Mouse (Mus musculus) embryonic facial prominence, embryonic 11.5 days (tissue): Measurements from ENCODE around the gene Rnf207. TPM values are rescaled to one million over a fixed set of nuclear protein-coding genes. Genes with fewer than 3 reads are reported as not detected.
A peak's percentile ranks its signal among the peaks of the same experiment; 100 is the strongest.

Source experiments
- ATAC-seq: fragments of 200-750 bp; cut with Nextera tagmentation; replicated peaks from 2 replicates; pipeline ENCODE4 v1.8.0; 2017; ENCODE audit warnings: low read depth; ENCODE audit not compliant: insufficient number of reproducible peaks, low FRiP score, low TSS enrichment
- DNase-seq: peaks from one replicate; pipeline ENCODE4 v3.0.0-alpha.2; 2015; ENCODE audit warnings: low spot score
- H3K27ac ChIP-seq: fragments of 300-500 bp; sonication (generic); replicated peaks from 2 replicates; pipeline ENCODE4 v1.5.1; 2014; ENCODE audit warnings: mild to moderate bottlenecking, low read depth, low read length, control low read depth
- H3K27me3 ChIP-seq: fragments of 300-500 bp; sonication (generic); 2 replicates; pipeline ENCODE4 v1.6.1; 2014; ENCODE audit warnings: mild to moderate bottlenecking, low read length, moderate library complexity, mixed read lengths; ENCODE audit not compliant: control insufficient read depth, insufficient read depth
- H3K36me3 ChIP-seq: fragments of 300-500 bp; sonication (generic); replicated peaks from 2 replicates; pipeline ENCODE4 v1.6.1; 2014; ENCODE audit warnings: low read depth, mild to moderate bottlenecking, low read length, moderate library complexity, mixed read lengths; ENCODE audit not compliant: control insufficient read depth, insufficient read depth
- H3K4me1 ChIP-seq: fragments of 300-500 bp; sonication (generic); 2 replicates; pipeline ENCODE4 v1.6.1; 2014; ENCODE audit warnings: low read length, mixed read lengths; ENCODE audit not compliant: control insufficient read depth, insufficient read depth
- H3K4me2 ChIP-seq: fragments of 300-500 bp; sonication (generic); 2 replicates; pipeline ENCODE4 v1.6.1; 2014; ENCODE audit warnings: low read depth, mild to moderate bottlenecking, control low read depth, low read length, moderate library complexity
- H3K4me3 ChIP-seq: fragments of 300-500 bp; sonication (generic); 2 replicates; pipeline ENCODE4 v1.5.1; 2014; ENCODE audit warnings: low read depth, low read length, control low read depth
- H3K9ac ChIP-seq: fragments of 300-500 bp; sonication (generic); replicated peaks from 2 replicates; pipeline ENCODE4 v1.6.1; 2014; ENCODE audit warnings: mild to moderate bottlenecking, control low read depth, low read length
- H3K9me3 ChIP-seq: fragments of 300-500 bp; sonication (generic); replicated peaks from 2 replicates; pipeline ENCODE4 v1.6.1; 2016; ENCODE audit warnings: mild to moderate bottlenecking, low read length, inconsistent platforms, mixed read lengths; ENCODE audit not compliant: control insufficient read depth
- WGBS: fragments of 180-500 bp; shearing (Covaris S2); extraction: QIAGEN DNeasy Blood & Tissue Kit; methylation state at CpG from one replicate; pipeline ENCODE4 v1.1.7; 2014; 5-methylcytosine and 5-hydroxymethylcytosine counted together
- polyA plus RNA-seq: library from polyadenylated mRNA; unstranded; fragments of >200 nt; fragmentation: Nextera tagmentation; extraction: Ambion mirVana; gene quantifications from 2 replicates; pipeline ENCODE4 v1.2.1, GENCODE M21; 2014

The Rnf207 gene
- polyA plus RNA-seq, 1 experiment from 2014 or later: 0.41 TPM

DNA sequence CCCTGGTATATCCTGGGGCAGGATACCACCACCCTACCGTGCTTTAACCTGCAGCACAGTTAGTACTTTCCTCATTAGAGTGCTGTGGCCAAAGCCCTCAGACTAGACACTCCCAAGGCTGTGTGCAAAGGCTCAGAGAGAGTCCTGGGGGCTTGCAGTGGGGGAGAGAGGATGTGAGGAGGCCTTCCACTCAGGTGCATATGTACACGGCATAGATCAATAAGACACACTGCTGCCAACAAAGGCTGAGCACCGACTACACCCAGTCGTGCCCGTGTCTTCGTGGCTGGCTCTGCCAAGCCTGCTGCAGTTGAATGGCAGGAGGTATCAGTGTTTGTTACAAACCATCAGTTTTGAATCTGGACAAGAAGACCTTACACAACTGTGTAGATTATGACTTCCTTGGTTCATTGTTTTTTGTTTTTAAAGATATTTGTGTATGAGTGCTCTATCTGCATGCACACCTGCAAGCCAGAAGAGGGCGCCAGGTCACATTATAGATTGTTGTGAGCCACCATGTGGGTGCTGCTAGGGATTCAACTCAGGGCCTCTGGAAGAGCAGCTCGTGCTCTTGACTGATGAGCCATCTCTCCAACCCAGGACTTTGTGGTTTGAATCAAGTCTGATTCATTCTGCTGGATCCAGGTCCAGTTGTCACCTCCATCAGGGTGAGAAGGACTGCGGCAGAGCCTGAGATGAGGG, 53.8 kb downstream of the Rnf207 start:
- DNase-seq (no peak), ATAC-seq (no peak)
- no peak overlapping the region for H3K9ac ChIP-seq
- no peaks in the 10 kb centered on the region for H3K27me3 ChIP-seq
- H3K4me3 ChIP-seq: no peak overlapping the region
- peaks cover 4% of the 10 kb centered on the region for H3K4me1 ChIP-seq
- H3K27ac ChIP-seq: no peak overlapping the region
- 88% methylated on average over 9 of the region's 9 CpGs for WGBS
- no peaks in the 10 kb centered on the region for H3K9me3 ChIP-seq
- H3K4me2 ChIP-seq: no peak overlapping the region
- H3K36me3 ChIP-seq: no peaks in the 10 kb centered on the region

- peaks cover 4% of the 10 kb centered on the region for H3K4me1 ChIP-seq
Observed at GRCm38 (mm10) chr4:152264177-152264530, 54.6 kb downstream of the Rnf207 start.

DNA sequence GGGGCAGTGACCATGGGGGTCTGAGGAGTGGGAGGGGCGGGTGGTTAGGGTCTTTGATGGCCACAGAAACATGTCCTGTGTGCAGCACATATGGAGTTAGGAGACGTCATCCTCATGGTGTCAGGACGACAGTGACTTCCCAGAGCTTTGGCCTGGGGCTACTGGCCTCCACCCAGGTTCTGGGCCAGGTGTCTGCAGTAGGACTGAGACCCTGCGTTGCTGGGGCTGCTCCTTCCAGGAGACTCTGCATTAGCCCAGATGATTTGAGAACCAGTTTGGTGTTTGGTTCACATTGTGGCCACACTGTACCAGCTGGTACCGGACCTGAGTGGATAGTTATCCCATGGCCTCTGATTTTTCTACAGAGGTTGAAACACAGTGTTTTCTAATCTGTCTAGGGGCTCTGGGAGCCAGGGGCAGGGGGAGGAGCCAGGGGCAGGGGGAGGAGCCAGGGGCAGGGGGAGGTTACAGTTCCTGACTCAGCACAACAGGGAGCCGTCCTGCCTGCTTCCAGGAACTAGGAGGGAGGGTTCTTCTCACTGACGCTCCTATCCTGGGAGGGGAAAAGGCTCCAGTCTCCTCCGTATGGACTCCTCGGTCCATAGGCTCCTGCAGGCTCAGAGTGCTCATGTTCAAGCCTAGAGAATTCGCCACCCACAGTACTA, 55.1 kb downstream of the Rnf207 start:
- Histone ChIP-seq H3K4me1 (peaks cover 4% of the 10 kb centered on the region), H3K4me3 (no peak overlapping the region), H3K36me3 (no peaks in the 10 kb centered on the region), H3K4me2 (no peak overlapping the region), H3K9ac (no peak overlapping the region; the same call in 1 of the 2 replicates), H3K27ac (no peak overlapping the region), H3K9me3 (no peaks in the 10 kb centered on the region), H3K27me3 (no peaks in the 10 kb centered on the region)
- peak; percentile 42; the same call in 1 of the 2 replicates for ATAC-seq
- peak; percentile 41 for DNase-seq
- 24% methylated on average over 10 of the region's 10 CpGs for WGBS

More at GRCm38 (mm10) chr4:152264177-152264530, 54.6 kb downstream of the Rnf207 start:
- Histone ChIP-seq H3K4me3 (no peak overlapping the region), H3K27ac (no peak overlapping the region), H3K27me3 (no peaks in the 10 kb centered on the region), H3K9ac (no peak overlapping the region), H3K9me3 (no peaks in the 10 kb centered on the region), H3K36me3 (no peaks in the 10 kb centered on the region), H3K4me2 (no peak overlapping the region)
- 45% methylated on average over 4 of the region's 4 CpGs for WGBS
- DNase-seq (no peak), ATAC-seq (no peak)

- H3K36me3 ChIP-seq: no peaks in the 10 kb centered on the region
- H3K9me3 ChIP-seq: no peaks in the 10 kb centered on the region
- peaks cover 4% of the 10 kb centered on the region for H3K4me1 ChIP-seq
- DNase-seq (no peak), ATAC-seq (no peak)
- WGBS: 59% methylated on average over 9 of the region's 9 CpGs
- no peak overlapping the region for H3K4me2 ChIP-seq
- H3K27ac ChIP-seq: no peak overlapping the region
- H3K9ac ChIP-seq: no peak overlapping the region; the same call in 1 of the 2 replicates
- no peaks in the 10 kb centered on the region for H3K27me3 ChIP-seq
- H3K4me3 ChIP-seq: no peak overlapping the region
Observed at GRCm38 (mm10) chr4:152263089-152263488, 55.7 kb downstream of the Rnf207 start.

DNA sequence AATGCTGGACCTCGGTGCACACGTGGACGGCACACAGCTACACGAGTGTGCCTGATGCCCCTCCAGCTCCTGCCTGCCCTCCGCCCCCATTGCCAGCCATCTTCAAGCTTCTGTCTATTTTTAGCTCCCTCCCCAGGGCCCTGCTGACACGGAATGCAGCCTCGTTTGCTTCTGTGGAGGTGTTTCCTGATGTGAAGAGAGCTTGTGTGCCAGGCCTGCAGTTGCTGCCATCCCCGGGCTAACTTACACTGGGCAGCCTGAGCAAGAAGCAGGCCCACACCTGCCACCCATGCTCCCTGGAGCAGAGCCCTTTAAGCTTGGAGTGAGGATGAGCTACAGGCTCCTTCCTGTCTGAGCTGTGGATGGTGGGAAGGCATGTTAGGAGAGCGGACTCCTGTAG, 56.6 kb downstream of the Rnf207 start:
- WGBS: 63% methylated on average over 9 of the region's 9 CpGs
- no peak overlapping the region for H3K4me2 ChIP-seq
- no peak overlapping the region for H3K27ac ChIP-seq
- no peaks in the 10 kb centered on the region for H3K27me3 ChIP-seq
- no peak for DNase-seq
- H3K9me3 ChIP-seq: no peaks in the 10 kb centered on the region
- no peaks in the 10 kb centered on the region for H3K36me3 ChIP-seq
- no peak overlapping the region for H3K4me3 ChIP-seq
- H3K9ac ChIP-seq: no peak overlapping the region
- no peak for ATAC-seq
- peaks cover 4% of the 10 kb centered on the region for H3K4me1 ChIP-seq

DNA sequence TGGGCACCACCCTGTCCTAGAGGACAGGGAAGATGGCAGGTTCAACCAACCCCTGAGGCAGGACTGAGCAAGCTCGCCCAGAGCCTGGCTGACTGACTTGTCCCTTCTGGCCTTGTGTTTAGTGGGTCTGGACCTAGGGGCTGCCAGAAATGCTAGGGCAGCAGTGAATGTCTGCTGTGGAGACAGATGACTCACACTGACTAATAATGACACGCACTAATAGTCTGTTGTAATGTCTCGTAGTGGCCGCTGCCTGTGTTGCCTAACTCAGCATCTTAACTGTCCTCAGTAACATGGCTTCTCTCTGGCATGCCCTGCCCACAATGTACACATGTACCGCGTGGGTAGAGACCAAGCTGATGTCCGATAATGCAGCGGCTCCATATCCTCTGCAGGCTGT, 58.3 kb downstream of the Rnf207 start:
- DNase-seq (no peak), ATAC-seq (no peak)
- Histone ChIP-seq H3K4me1 (peaks cover 4% of the 10 kb centered on the region), H3K9me3 (no peaks in the 10 kb centered on the region), H3K4me2 (no peak overlapping the region), H3K9ac (no peak overlapping the region), H3K4me3 (no peak overlapping the region), H3K27ac (no peak overlapping the region), H3K36me3 (no peaks in the 10 kb centered on the region), H3K27me3 (no peaks in the 10 kb centered on the region)
- WGBS: 94% methylated on average over 8 of the region's 8 CpGs

DNA sequence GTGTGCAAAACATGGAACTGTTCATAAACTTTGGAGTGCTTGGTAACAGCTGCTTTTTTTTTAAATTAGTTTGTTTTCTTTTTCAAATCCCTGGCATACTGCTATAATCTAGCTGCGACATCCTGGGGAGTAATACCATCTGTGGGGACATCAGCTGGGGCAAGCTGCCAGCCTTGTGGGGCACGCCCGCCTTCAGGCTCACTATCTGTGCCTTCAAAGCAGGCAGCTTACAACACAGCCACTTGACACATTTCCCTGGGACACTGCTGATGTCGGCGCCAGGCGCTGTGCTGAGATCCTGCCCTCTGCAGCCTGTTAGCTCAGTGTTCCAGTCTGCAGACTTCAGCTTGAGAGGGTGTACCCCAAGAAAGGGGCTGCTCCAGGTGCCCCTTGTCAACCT, 61.7 kb downstream of the Rnf207 start:
- Histone ChIP-seq H3K9me3 (no peaks in the 10 kb centered on the region), H3K4me1 (no peaks in the 10 kb centered on the region), H3K9ac (no peak overlapping the region), H3K4me2 (no peak overlapping the region), H3K4me3 (no peak overlapping the region), H3K27ac (no peak overlapping the region), H3K27me3 (no peaks in the 10 kb centered on the region), H3K36me3 (no peaks in the 10 kb centered on the region)
- no peak for ATAC-seq
- 63% methylated on average over 6 of the region's 6 CpGs for WGBS
- no peak for DNase-seq
